Mouse (Mus musculus) thymus, adult 2 months (tissue): Measurements from ENCODE around the gene Pla2g15.

Experiments
- CTCF ChIP-seq: fragments of 200-500 bp; IDR thresholded peaks from 2 replicates; pipeline ENCODE4 v1.5.1; 2012; ENCODE audit warnings: mild to moderate bottlenecking, control low read depth, low read length, moderate library complexity, borderline replicate concordance; ENCODE audit not compliant: control insufficient read depth, poor library complexity, insufficient read depth; ENCODE audit errors: extremely low read depth
- POLR2A ChIP-seq: fragments of 200-500 bp; IDR thresholded peaks from 2 replicates; pipeline ENCODE4 v1.6.1; 2012; ENCODE audit warnings: mild to moderate bottlenecking, low read length, control low read depth, moderate library complexity; ENCODE audit not compliant: control insufficient read depth, poor library complexity, insufficient read depth; ENCODE audit errors: extremely low read depth

GRCm38 (mm10) chr8:106194062-106194461 lies 43.9 kb downstream of the Pla2g15 start:
- TF ChIP-seq CTCF (no peak), POLR2A (no peak)
